Mouse (Mus musculus) intestine, embryonic 14.5 days (tissue): ENCODE results near the gene Igdcc3. TPM values are rescaled to one million over a fixed set of nuclear protein-coding genes. Genes with fewer than 3 reads are reported as not detected.

Source experiments
- ATAC-seq: fragments of 200-750 bp; cut with Nextera tagmentation; replicated peaks from 2 replicates; pipeline ENCODE4 v1.8.0; 2017; ENCODE audit warnings: low read depth, moderate number of reproducible peaks, moderate TSS enrichment, moderate library complexity; ENCODE audit not compliant: low FRiP score, low TSS enrichment
- DNase-seq: peaks from one replicate; pipeline ENCODE4 v3.0.0-alpha.2; 2018; ENCODE audit warnings: low spot score
- H3K27ac ChIP-seq: fragments of 300-500 bp; sonication (generic); 2 replicates; pipeline ENCODE4 v1.5.1; 2014; ENCODE audit warnings: low read depth, mild to moderate bottlenecking, control low read depth
- H3K27me3 ChIP-seq: fragments of 300-500 bp; sonication (generic); replicated peaks from 2 replicates; pipeline ENCODE4 v1.6.1; 2014; ENCODE audit warnings: low read length, control low read depth; ENCODE audit not compliant: control insufficient read depth, insufficient read depth
- H3K36me3 ChIP-seq: fragments of 300-500 bp; sonication (generic); 2 replicates; pipeline ENCODE4 v1.6.1; 2014; ENCODE audit warnings: low read length, control low read depth; ENCODE audit not compliant: control insufficient read depth, insufficient read depth
- H3K4me1 ChIP-seq: fragments of 300-500 bp; sonication (generic); replicated peaks from 2 replicates; pipeline ENCODE4 v1.6.1; 2014; ENCODE audit warnings: low read length, control low read depth, mixed read lengths; ENCODE audit not compliant: control insufficient read depth, insufficient read depth
- H3K4me2 ChIP-seq: fragments of 300-500 bp; sonication (generic); 2 replicates; pipeline ENCODE4 v1.6.1; 2014; ENCODE audit warnings: low read length
- H3K4me3 ChIP-seq: fragments of 300-500 bp; sonication (generic); 2 replicates; pipeline ENCODE4 v1.5.1; 2014; ENCODE audit warnings: low read depth, low read length, control low read depth, mixed read lengths
- H3K9ac ChIP-seq: fragments of 300-500 bp; sonication (generic); 2 replicates; pipeline ENCODE4 v1.6.1; 2014; ENCODE audit warnings: mild to moderate bottlenecking, low read length
- H3K9me3 ChIP-seq: fragments of 300-500 bp; sonication (generic); 2 replicates; pipeline ENCODE4 v1.6.1; 2016; ENCODE audit warnings: low read length, control low read depth; ENCODE audit not compliant: control insufficient read depth
- WGBS: fragments of 180-500 bp; shearing (Covaris S2); extraction: QIAGEN DNeasy Blood & Tissue Kit; methylation state at CpG from one replicate; pipeline ENCODE4 v1.1.7; 2014; 5-methylcytosine and 5-hydroxymethylcytosine counted together
- polyA plus RNA-seq: library from polyadenylated mRNA; unstranded; fragments of >200 nt; fragmentation: Nextera tagmentation; extraction: Ambion mirVana; gene quantifications from 2 replicates; pipeline ENCODE4 v1.2.1, GENCODE M21; 2014

Gene Igdcc3
- polyA plus RNA-seq, 1 experiment from 2014 or later = 2.9 TPM

DNA sequence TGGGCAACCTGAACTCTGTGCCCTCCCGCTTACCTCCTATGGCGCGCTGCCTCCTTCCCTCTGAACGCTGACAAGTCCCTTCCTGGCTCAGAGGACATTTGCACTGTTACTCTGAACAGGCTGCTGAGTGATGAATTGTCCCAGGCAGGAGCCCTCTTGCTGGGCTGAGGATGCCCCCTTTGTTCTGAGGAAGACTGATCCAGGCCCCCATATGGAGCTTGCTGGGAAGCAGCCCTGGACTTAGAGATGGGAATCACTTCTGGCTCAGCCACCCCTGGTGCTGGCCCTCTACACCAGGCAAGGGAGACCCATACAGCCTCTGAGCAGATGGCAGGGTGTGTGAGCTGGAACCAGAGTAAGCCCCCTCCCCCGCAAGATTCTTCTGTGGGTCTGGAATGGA is 5.0 kb downstream of the Igdcc3 start:
- DNase-seq = no peak

DNA sequence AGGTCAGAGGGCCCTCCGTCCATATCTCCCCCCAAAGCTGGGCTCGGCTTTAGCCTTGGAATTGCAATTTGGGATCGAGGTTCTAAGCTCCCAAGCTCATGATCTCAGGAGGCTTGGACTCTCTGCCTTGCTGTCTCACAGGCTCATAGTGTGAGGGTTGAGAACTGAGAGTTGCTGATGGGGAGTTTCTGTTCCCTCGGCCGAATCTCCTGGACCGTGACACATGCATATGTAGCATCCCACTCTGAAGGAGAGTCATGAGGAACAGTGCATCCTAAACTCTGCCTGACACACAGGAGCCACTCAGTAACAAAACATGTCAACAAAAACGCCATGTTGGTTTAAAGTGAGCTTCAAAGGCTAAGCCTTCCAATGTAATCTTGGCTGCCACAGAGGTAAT is 7.5 kb downstream of the Igdcc3 start:
- 88% methylated on average over 7 of the region's 7 CpGs for WGBS
- Histone ChIP-seq H3K36me3 (0 out of 2 replicates have a peak, but pooled peaks cover 3% of the 10 kb centered on the region), H3K9ac (no peak overlapping the region), H3K27ac (no peak overlapping the region), H3K27me3 (no peaks in the 10 kb centered on the region), H3K9me3 (no peaks in the 10 kb centered on the region), H3K4me1 (peaks cover 8% of the 10 kb centered on the region; the same call in 1 of the 2 replicates), H3K4me2 (no peak overlapping the region), H3K4me3 (no peak overlapping the region)
- ATAC-seq (no peak), DNase-seq (no peak)

More for the DNA sequence above, 5.0 kb downstream of the Igdcc3 start:
- Histone ChIP-seq H3K4me2 (no peak overlapping the region), H3K36me3 (0 out of 2 replicates have a peak, but pooled peaks cover 3% of the 10 kb centered on the region), H3K27me3 (no peaks in the 10 kb centered on the region), H3K27ac (no peak overlapping the region), H3K9ac (no peak overlapping the region), H3K4me1 (peaks cover 8% of the 10 kb centered on the region; the same call in 1 of the 2 replicates), H3K9me3 (no peaks in the 10 kb centered on the region), H3K4me3 (no peak overlapping the region)
- no peak for ATAC-seq
- 80% methylated on average over 5 of the region's 5 CpGs for WGBS

DNA sequence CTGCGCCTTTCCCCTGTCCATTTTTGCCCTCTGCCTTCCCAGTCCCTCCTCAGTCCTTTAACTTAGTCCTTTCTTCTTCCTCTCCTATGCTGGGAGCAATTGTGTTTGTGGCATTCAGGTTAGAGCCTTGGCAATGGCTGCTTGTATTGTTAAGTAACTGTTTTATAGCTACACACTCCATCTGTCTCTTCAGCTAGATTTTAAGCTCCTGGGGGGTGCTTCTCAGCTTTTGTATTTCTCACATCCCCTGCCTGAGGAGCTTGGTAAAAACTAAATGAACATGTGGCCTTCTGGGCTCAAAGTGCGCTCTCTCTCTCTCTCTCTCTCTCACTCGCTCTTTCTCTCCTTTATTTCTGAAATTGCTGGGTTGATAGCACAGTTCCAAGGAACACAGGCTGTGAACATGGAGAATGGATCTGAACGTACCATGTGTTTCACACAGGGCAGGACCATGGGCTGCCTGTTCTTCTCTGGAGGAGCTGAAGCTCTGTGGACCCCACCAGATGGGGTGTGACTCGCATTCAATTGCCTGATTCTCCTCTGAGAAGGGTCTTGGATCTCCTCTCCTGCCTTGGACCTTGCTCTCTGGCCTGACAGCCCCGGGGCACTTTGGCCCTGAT is 11.8 kb downstream of the Igdcc3 start:
- Histone ChIP-seq H3K27me3 (no peaks in the 10 kb centered on the region), H3K4me1 (peaks cover 22% of the 10 kb centered on the region), H3K4me3 (no peak overlapping the region), H3K9me3 (no peaks in the 10 kb centered on the region), H3K4me2 (no peak overlapping the region), H3K27ac (no peak overlapping the region), H3K9ac (no peak overlapping the region), H3K36me3 (no peaks in the 10 kb centered on the region)
- DNase-seq = no peak
- 53% methylated on average over 6 of the region's 6 CpGs for WGBS
- ATAC-seq = 0 out of 2 replicates have a peak, but pooled peaks have one; percentile 20

DNA sequence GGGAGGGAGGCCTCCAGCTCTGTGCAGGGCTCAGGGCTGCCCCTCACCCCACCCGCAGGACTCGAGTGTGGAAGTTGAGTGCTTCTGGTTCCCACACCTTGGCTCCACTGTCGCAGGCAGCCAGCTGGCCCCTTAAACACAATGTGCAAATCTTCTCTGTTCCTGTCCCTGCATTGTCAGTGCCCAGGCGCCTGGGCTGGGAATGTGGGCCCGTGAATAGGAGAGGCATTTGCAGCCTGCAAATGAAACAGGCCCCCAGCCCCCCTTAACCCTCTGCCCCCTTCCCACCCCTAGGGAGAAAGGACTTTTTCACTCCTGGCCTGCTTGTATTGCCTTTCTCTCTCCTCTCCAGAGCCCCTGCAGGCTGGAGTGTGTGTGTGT is 12.3 kb downstream of the Igdcc3 start:
- H3K9ac ChIP-seq = no peak overlapping the region
- WGBS = 10% methylated on average over 5 of the region's 5 CpGs
- no peaks in the 10 kb centered on the region for H3K36me3 ChIP-seq
- no peak overlapping the region for H3K4me3 ChIP-seq
- no peaks in the 10 kb centered on the region for H3K27me3 ChIP-seq
- no peaks in the 10 kb centered on the region for H3K9me3 ChIP-seq
- H3K27ac ChIP-seq = 0 out of 2 replicates have a peak overlapping the region, but pooled peaks have one; percentile 3
- peaks cover 22% of the 10 kb centered on the region for H3K4me1 ChIP-seq
- H3K4me2 ChIP-seq = no peak overlapping the region
- DNase-seq (no peak), ATAC-seq (peak; percentile 34; the same call in 1 of the 2 replicates)

DNA sequence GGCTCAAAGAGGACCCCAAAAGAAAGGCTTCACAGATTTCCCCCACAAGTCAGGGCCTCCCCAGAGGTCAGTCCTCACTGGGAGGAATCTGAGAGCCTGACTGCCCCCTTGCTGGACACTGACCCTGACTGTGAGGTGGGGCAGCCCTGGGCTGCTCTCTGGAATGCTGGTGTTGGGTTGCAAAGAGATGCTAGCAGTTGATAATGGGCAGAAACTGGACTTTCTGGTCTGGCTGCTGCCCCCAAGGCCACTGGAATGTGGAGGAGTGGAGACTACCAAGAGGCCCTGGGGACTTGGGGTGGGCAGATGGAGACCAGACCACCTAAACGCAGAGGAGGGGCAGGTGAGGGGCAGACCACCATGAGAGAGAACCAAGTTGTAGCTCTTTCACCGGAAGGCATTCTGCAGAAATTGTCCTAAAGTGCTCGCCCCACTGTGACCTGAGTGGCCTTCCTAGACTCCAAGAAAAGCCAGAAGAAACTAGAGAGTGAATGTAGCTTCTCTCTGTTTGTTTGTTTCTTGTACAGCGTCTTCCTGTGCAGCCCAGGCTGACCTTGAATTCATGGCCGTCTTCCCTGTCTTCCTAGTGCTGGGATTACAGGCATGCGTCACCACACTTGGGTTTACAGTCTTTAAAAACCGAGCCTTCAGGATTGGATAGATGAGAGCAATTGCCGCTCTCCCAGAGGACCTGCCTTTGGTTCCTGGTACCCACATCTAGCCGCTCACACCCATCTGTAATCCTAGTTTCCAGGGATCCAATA is 13.9 kb downstream of the Igdcc3 start:
- ATAC-seq (no peak), DNase-seq (no peak)
- no peaks in the 10 kb centered on the region for H3K9me3 ChIP-seq
- no peak overlapping the region for H3K4me2 ChIP-seq
- no peaks in the 10 kb centered on the region for H3K36me3 ChIP-seq
- H3K4me1 ChIP-seq = peaks cover 22% of the 10 kb centered on the region
- no peak overlapping the region for H3K27ac ChIP-seq
- WGBS = 47% methylated on average over 9 of the region's 9 CpGs
- no peak overlapping the region for H3K9ac ChIP-seq
- no peak overlapping the region for H3K4me3 ChIP-seq
- no peaks in the 10 kb centered on the region for H3K27me3 ChIP-seq

DNA sequence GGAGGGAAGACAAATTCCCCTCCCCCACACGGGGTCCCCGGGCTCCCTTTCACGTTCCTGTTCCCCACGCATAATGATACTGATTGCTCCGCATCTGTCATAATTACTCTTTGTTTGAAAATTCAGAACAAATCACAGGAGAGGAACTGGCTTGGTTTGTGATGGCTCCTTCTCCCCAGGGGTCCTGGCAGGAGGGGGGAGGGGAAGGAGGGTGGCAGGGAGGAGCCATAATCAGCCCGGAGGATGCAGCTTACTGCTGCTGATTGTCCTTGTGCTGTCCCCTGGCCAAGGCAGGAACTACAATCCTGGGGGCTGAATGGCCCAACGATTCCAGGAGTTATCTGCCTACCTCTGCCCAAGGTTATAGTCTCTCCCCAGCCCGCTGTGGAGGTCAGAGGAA is 15.6 kb downstream of the Igdcc3 start:
- Histone ChIP-seq H3K27me3 (peaks cover 7% of the 10 kb centered on the region), H3K27ac (no peak overlapping the region), H3K9me3 (no peaks in the 10 kb centered on the region), H3K4me2 (no peak overlapping the region), H3K36me3 (no peaks in the 10 kb centered on the region), H3K4me1 (peaks cover 22% of the 10 kb centered on the region), H3K9ac (no peak overlapping the region), H3K4me3 (no peak overlapping the region)
- 8% methylated on average over 8 of the region's 8 CpGs for WGBS
- ATAC-seq (no peak), DNase-seq (no peak)

DNA sequence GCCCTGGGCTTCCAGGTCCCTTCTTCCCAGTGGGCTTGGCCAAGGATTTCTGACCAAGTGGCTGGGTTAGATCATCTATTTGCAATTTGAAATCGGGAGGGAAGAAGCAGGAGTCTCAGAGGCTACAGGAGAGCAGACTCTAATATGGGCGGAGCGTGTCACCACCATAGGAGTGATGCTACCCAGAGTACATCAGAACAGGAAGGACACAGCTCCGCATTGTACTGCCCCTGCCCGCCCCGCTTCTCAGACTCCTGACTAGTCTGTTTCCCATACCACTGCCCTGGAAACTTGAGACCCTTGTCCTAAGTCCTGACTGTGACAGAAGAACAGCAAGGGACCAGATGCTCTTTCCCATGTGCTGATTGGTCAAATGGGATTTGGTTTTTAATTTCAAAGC is 16.6 kb downstream of the Igdcc3 start:
- Histone ChIP-seq H3K4me3 (no peak overlapping the region), H3K36me3 (no peaks in the 10 kb centered on the region), H3K9ac (no peak overlapping the region), H3K27me3 (peaks cover 17% of the 10 kb centered on the region), H3K27ac (no peak overlapping the region), H3K4me1 (peaks cover 27% of the 10 kb centered on the region), H3K4me2 (no peak overlapping the region), H3K9me3 (no peaks in the 10 kb centered on the region)
- WGBS = 34% methylated on average over 6 of the region's 6 CpGs
- no peak for DNase-seq
- ATAC-seq = 0 out of 2 replicates have a peak, but pooled peaks have one; percentile 30

DNA sequence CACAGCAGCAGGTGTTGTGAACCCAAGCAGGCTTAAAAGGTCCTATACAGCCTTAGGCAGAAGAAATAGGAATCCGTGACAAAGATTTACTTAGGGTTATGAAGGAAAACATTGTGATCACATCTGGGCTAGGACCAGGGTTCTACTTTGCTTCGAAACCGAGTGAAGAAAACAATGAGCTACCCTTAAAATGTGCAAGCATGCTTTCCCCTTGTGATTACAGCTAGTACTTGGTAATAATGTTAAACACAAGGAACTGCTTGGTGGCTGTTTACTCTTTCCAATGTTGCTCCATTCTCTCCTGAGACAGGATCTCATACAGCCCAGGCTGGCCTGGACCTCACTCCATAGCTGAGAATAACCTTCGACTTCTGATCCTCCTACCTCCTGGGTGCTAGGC is 20.2 kb downstream of the Igdcc3 start:
- no peaks in the 10 kb centered on the region for H3K36me3 ChIP-seq
- no peak for ATAC-seq
- H3K9ac ChIP-seq = no peak overlapping the region
- no peak overlapping the region for H3K4me3 ChIP-seq
- H3K4me1 ChIP-seq = peaks cover 9% of the 10 kb centered on the region
- DNase-seq = no peak
- H3K9me3 ChIP-seq = 0 out of 2 replicates have a peak, but pooled peaks cover 3% of the 10 kb centered on the region
- H3K4me2 ChIP-seq = no peak overlapping the region
- H3K27me3 ChIP-seq = peaks cover 29% of the 10 kb centered on the region
- WGBS = 62% methylated on average over 4 of the region's 4 CpGs
- H3K27ac ChIP-seq = no peak overlapping the region
